Mouse (Mus musculus): Measurements from ENCODE around the gene Arhgef16.

- TF ChIP-seq POLR2A (IDR thresholded peaks at IDR 0.05; ENCODE audit: control insufficient read depth, extremely low read depth, insufficient read depth, low read length, poor library complexity) (no peak), CTCF (IDR thresholded peaks at IDR 0.05; ENCODE audit: borderline replicate concordance, control insufficient read depth, extremely low read depth, insufficient read depth, low read length, poor library complexity) (no peak)
These were observed 45.5 kb upstream of the Arhgef16 start for GRCm38 (mm10) chr4:154346731-154347522.
